Mouse (Mus musculus): ENCODE measurements around the gene Ethe1. TPM values are rescaled to one million over a fixed set of nuclear protein-coding genes. Genes with fewer than 3 reads are reported as not detected.

Gene Ethe1
- polyA plus RNA-seq, 1 experiment from 2014 or later, result 53.6 TPM

GRCm38 (mm10) chr7:24646486-24646885, 59.1 kb downstream of the Ethe1 start:
- no peaks in the 10 kb centered on the region for H3K27me3 ChIP-seq (ENCODE audit: control insufficient read depth, insufficient read depth, low read length)
- H3K4me1 ChIP-seq (ENCODE audit: control insufficient read depth, insufficient read depth, low read length), result no peaks in the 10 kb centered on the region
- no peaks in the 10 kb centered on the region for H3K9me3 ChIP-seq (ENCODE audit: control insufficient read depth, low read length)
- H3K4me2 ChIP-seq (replicated peaks; ENCODE audit: low read depth, low read length), result no peak overlapping the region
- WGBS, result 74% methylated on average over 7 of the region's 7 CpGs
- no peak for ATAC-seq (ENCODE audit: low FRiP score, low TSS enrichment)
- H3K27ac ChIP-seq (ENCODE audit: low read depth, low read length), result no peak overlapping the region
- no peak overlapping the region for H3K9ac ChIP-seq (ENCODE audit: low read depth, low read length)
- no peaks in the 10 kb centered on the region for H3K36me3 ChIP-seq (ENCODE audit: control insufficient read depth, insufficient read depth, low read length)
- no peak overlapping the region for H3K4me3 ChIP-seq (ENCODE audit: low read length)

- H3K36me3 ChIP-seq (ENCODE audit: control insufficient read depth, insufficient read depth, low read length), result no peaks in the 10 kb centered on the region
- 31% methylated on average over 7 of the region's 7 CpGs for WGBS
- no peak for ATAC-seq (ENCODE audit: low FRiP score, low TSS enrichment)
These were observed 66.3 kb downstream of the Ethe1 start for GRCm38 (mm10) chr7:24653681-24654080.

More at GRCm38 (mm10) chr7:24653681-24654080, 66.3 kb downstream of the Ethe1 start:
- H3K4me1 ChIP-seq (ENCODE audit: control insufficient read depth, insufficient read depth, low read length), result no peaks in the 10 kb centered on the region
- H3K9ac ChIP-seq (ENCODE audit: low read depth, low read length), result no peak overlapping the region
- H3K27me3 ChIP-seq (ENCODE audit: control insufficient read depth, insufficient read depth, low read length), result no peaks in the 10 kb centered on the region
- no peak overlapping the region for H3K27ac ChIP-seq (ENCODE audit: low read depth, low read length)
- no peaks in the 10 kb centered on the region for H3K9me3 ChIP-seq (ENCODE audit: control insufficient read depth, low read length)
- H3K4me3 ChIP-seq (ENCODE audit: low read length), result no peak overlapping the region
- no peak overlapping the region for H3K4me2 ChIP-seq (replicated peaks; ENCODE audit: low read depth, low read length)

Other genes starting within 250 kb of the Ethe1 start
- gene Lypd5, start 238.3 kb upstream of the Ethe1 start, polyA plus RNA-seq (2014; fragmentation: Nextera tagmentation; extraction: Ambion mirVana), result not detected in 2 replicates
- 2.6 and 3.3 TPM in 2 replicates for gene Kcnn4, start 217.3 kb upstream of the Ethe1 start, polyA plus RNA-seq (2014; fragmentation: Nextera tagmentation; extraction: Ambion mirVana)
- gene Smg9, start 187.9 kb upstream of the Ethe1 start, polyA plus RNA-seq (2014; fragmentation: Nextera tagmentation; extraction: Ambion mirVana), result 25.0 and 32.3 TPM in 2 replicates
- gene Irgc1, start 135.2 kb upstream of the Ethe1 start, polyA plus RNA-seq (2014; fragmentation: Nextera tagmentation; extraction: Ambion mirVana), result not detected in 2 replicates
- gene Plaur, start 125.1 kb upstream of the Ethe1 start, polyA plus RNA-seq (2014; fragmentation: Nextera tagmentation; extraction: Ambion mirVana), result 14.1 TPM in 2 replicates
- 1.5 and 5.9 TPM in 2 replicates for gene Cadm4, start 105.5 kb upstream of the Ethe1 start, polyA plus RNA-seq (2014; fragmentation: Nextera tagmentation; extraction: Ambion mirVana)
- 54.5 and 70.3 TPM in 2 replicates for gene Zfp428, start 80.5 kb upstream of the Ethe1 start, polyA plus RNA-seq (2014; fragmentation: Nextera tagmentation; extraction: Ambion mirVana)
- 0.17 and 0.61 TPM in 2 replicates for gene AC161166.1, start 75.1 kb upstream of the Ethe1 start, polyA plus RNA-seq (2014; fragmentation: Nextera tagmentation; extraction: Ambion mirVana)
- gene Irgq, start 56.9 kb upstream of the Ethe1 start, polyA plus RNA-seq (2014; fragmentation: Nextera tagmentation; extraction: Ambion mirVana), result 5.0 and 9.5 TPM in 2 replicates
- 0.43 TPM in 1 of 2 replicates, not detected in the other for gene Pinlyp, start 41.4 kb upstream of the Ethe1 start, polyA plus RNA-seq (2014; fragmentation: Nextera tagmentation; extraction: Ambion mirVana)
- 109 and 136 TPM in 2 replicates for gene Xrcc1, start 41.3 kb upstream of the Ethe1 start, polyA plus RNA-seq (2014; fragmentation: Nextera tagmentation; extraction: Ambion mirVana)
- gene Zfp575, start 98 bp downstream of the Ethe1 start, polyA plus RNA-seq (2014; fragmentation: Nextera tagmentation; extraction: Ambion mirVana), result 2.5 and 3.0 TPM in 2 replicates
- gene Phldb3, start 23.2 kb downstream of the Ethe1 start, polyA plus RNA-seq (2014; fragmentation: Nextera tagmentation; extraction: Ambion mirVana), result 0.24 and 0.32 TPM in 2 replicates
- gene Lypd3, start 49.0 kb downstream of the Ethe1 start, polyA plus RNA-seq (2014; fragmentation: Nextera tagmentation; extraction: Ambion mirVana), result 0.27 and 0.76 TPM in 2 replicates
- not detected in 2 replicates for gene Tex101, start 89.1 kb downstream of the Ethe1 start, polyA plus RNA-seq (2014; fragmentation: Nextera tagmentation; extraction: Ambion mirVana)
- gene BC049730, start 121.7 kb downstream of the Ethe1 start, polyA plus RNA-seq (2014; fragmentation: Nextera tagmentation; extraction: Ambion mirVana), result not detected in 2 replicates
- gene Gm4763, start 139.4 kb downstream of the Ethe1 start, polyA plus RNA-seq (2014; fragmentation: Nextera tagmentation; extraction: Ambion mirVana), result not detected in 2 replicates
- 0.24 and 0.36 TPM in 2 replicates for gene Cd177, start 172.8 kb downstream of the Ethe1 start, polyA plus RNA-seq (2014; fragmentation: Nextera tagmentation; extraction: Ambion mirVana)
- gene Ceacam10, start 189.7 kb downstream of the Ethe1 start, polyA plus RNA-seq (2014; fragmentation: Nextera tagmentation; extraction: Ambion mirVana), result 0.39 and 0.41 TPM in 2 replicates